Mouse (Mus musculus) hindbrain, embryonic 13.5 days (tissue): ENCODE measurements around the gene Esp38. TPM values are rescaled to one million over a fixed set of nuclear protein-coding genes. Genes with fewer than 3 reads are reported as not detected.
A peak's percentile ranks its signal among the peaks of the same experiment; 100 is the strongest.
"Not testable (repeated sequence)": the region's sequence is repeated elsewhere in the genome, so short reads cannot be mapped to it uniquely, and the experiment has no call there.

ENCODE experiments used
- ATAC-seq: fragments of 200-750 bp; cut with Nextera tagmentation; 2 replicates; pipeline ENCODE4 v1.8.0; 2017; ENCODE audit warnings: moderate TSS enrichment; ENCODE audit not compliant: low FRiP score
- H3K27ac ChIP-seq: fragments of 300-500 bp; sonication (generic); 2 replicates; pipeline ENCODE4 v1.5.1; 2015; ENCODE audit warnings: inconsistent platforms, mild to moderate bottlenecking, moderate library complexity
- H3K27me3 ChIP-seq: fragments of 300-500 bp; sonication (generic); 2 replicates; pipeline ENCODE4 v1.6.1; 2015; ENCODE audit warnings: mild to moderate bottlenecking, inconsistent platforms
- H3K36me3 ChIP-seq: fragments of 300-500 bp; sonication (generic); 2 replicates; pipeline ENCODE4 v1.6.1; 2015; ENCODE audit warnings: mild to moderate bottlenecking, inconsistent platforms
- H3K4me1 ChIP-seq: fragments of 300-500 bp; sonication (generic); replicated peaks from 2 replicates; pipeline ENCODE4 v1.6.1; 2015; ENCODE audit warnings: inconsistent platforms
- H3K4me2 ChIP-seq: fragments of 300-500 bp; sonication (generic); 2 replicates; pipeline ENCODE4 v1.6.1; 2015; ENCODE audit warnings: inconsistent platforms, mild to moderate bottlenecking, moderate library complexity
- H3K4me3 ChIP-seq: fragments of 300-500 bp; sonication (generic); 2 replicates; pipeline ENCODE4 v1.5.1; 2015; ENCODE audit warnings: mild to moderate bottlenecking, inconsistent platforms
- H3K9ac ChIP-seq: fragments of 300-500 bp; sonication (generic); 2 replicates; pipeline ENCODE4 v1.6.1; 2015; ENCODE audit warnings: mild to moderate bottlenecking, inconsistent platforms
- H3K9me3 ChIP-seq: fragments of 300-500 bp; sonication (generic); 2 replicates; pipeline ENCODE4 v1.6.1; 2016; ENCODE audit warnings: inconsistent platforms
- WGBS: fragments of 180-500 bp; shearing (Covaris S2); methylation state at CpG from one replicate; pipeline ENCODE4 v1.1.7; 2015; 5-methylcytosine and 5-hydroxymethylcytosine counted together
- polyA plus RNA-seq: library from polyadenylated mRNA; unstranded; fragments of >200 nt; fragmentation: Nextera tagmentation; extraction: Ambion mirVana; gene quantifications from 2 replicates; pipeline ENCODE4 v1.2.1, GENCODE M21; 2015

The Esp38 gene
- not detected in 2 replicates for polyA plus RNA-seq

- no peak for ATAC-seq
- H3K4me3 ChIP-seq: no peak within 1 kb of the TSS
- no peak within 1 kb of the TSS for H3K4me2 ChIP-seq
- no peaks in the 10 kb centered on the region for H3K36me3 ChIP-seq
- H3K27me3 ChIP-seq: no peaks in the 10 kb centered on the region
- H3K9me3 ChIP-seq: no peaks in the 10 kb centered on the region
- H3K27ac ChIP-seq: no peak within 1 kb of the TSS
- whole genome bisulfite sequencing: 83% methylated on average over 3 of the region's 3 CpGs
- no peaks in the 10 kb centered on the region for H3K4me1 ChIP-seq
- no peak within 1 kb of the TSS for H3K9ac ChIP-seq
These were observed at the start of gene Esp38 for GRCm38 (mm10) chr17:39950220-39950619. Esp38 (plus strand) TSS chr17:39950520.

GRCm38 (mm10) chr17:39902928-39903545, 47.3 kb upstream of the Esp38 start:
- not testable (repeated sequence) for H3K27me3 ChIP-seq, H3K9ac ChIP-seq, H3K36me3 ChIP-seq, H3K9me3 ChIP-seq, H3K27ac ChIP-seq, H3K4me1 ChIP-seq, H3K4me3 ChIP-seq, H3K4me2 ChIP-seq
- 0 out of 2 replicates have a peak, but pooled peaks have one; percentile 66 for ATAC-seq
- 52% methylated on average over 8 of the region's 8 CpGs for WGBS

Other genes with a start within 250 kb of the Esp38 start
- not detected in 2 replicates for gene AC192777.2, start 144.9 kb downstream of the Esp38 start, polyA plus RNA-seq